Mouse (Mus musculus): ENCODE measurements around the gene Timm50. TPM values are rescaled to one million over a fixed set of nuclear protein-coding genes. Genes with fewer than 3 reads are reported as not detected.

The Timm50 gene
- polyA plus RNA-seq (2016; fragmentation: Nextera tagmentation; extraction: Ambion mirVana): 133 and 136 TPM in 2 replicates

- Histone ChIP-seq H3K9me3 (replicated peaks) (no peaks in the 10 kb centered on the region), H3K9ac (peak within 1 kb of the TSS; percentile 94), H3K27ac (ENCODE audit: poor library complexity, severe bottlenecking) (peak within 1 kb of the TSS; percentile 52), H3K4me2 (peak within 1 kb of the TSS; percentile 92), H3K4me1 (replicated peaks) (peaks cover 11% of the 10 kb centered on the region), H3K36me3 (peaks cover 66% of the 10 kb centered on the region), H3K27me3 (replicated peaks) (no peaks in the 10 kb centered on the region), H3K4me3 (peak within 1 kb of the TSS; percentile 95)
- WGBS: under 1% methylated on average over 45 of the region's 45 CpGs
- peak; percentile 96 for ATAC-seq (ENCODE audit: insufficient number of reproducible peaks, low FRiP score)
These were observed at the start of gene Timm50 for GRCm38 (mm10) chr7:28311926-28312543. Gene Timm50 (minus strand): TSS chr7:28312072.

GRCm38 (mm10) chr7:28360291-28360690 is 48.4 kb upstream of the Timm50 start:
- H3K9me3 ChIP-seq (replicated peaks): no peaks in the 10 kb centered on the region
- WGBS: 75% methylated on average over 6 of the region's 6 CpGs
- peaks cover 66% of the 10 kb centered on the region for H3K36me3 ChIP-seq
- H3K9ac ChIP-seq: no peak overlapping the region
- H3K4me3 ChIP-seq: no peak overlapping the region
- peaks cover 49% of the 10 kb centered on the region for H3K4me1 ChIP-seq (replicated peaks)
- H3K4me2 ChIP-seq: no peak overlapping the region
- H3K27ac ChIP-seq (ENCODE audit: poor library complexity, severe bottlenecking): no peak overlapping the region
- ATAC-seq (ENCODE audit: insufficient number of reproducible peaks, low FRiP score): no peak
- H3K27me3 ChIP-seq (replicated peaks): no peaks in the 10 kb centered on the region

DNA sequence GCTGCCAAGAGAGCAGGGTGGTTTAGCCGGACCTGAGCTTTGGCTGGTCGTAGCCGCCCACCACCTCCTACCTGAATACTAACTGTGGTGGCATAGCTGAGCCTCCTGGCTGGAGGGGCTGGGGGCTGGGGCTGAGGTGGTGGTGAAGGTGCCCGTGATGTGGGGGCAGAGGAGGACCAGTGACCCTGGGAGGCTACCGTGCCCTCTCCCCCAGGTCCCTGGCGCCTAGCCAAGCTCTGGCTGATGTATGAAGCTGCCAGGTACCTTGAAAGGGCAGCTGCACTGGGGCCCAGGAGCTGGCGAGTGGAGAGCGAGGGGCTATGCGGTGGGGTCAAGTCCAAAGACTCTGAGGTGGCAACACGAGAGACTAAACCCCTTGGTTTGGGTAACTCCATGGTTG is 48.0 kb upstream of the Timm50 start:
- ATAC-seq (ENCODE audit: insufficient number of reproducible peaks, low FRiP score): no peak
- Histone ChIP-seq H3K9me3 (replicated peaks) (no peaks in the 10 kb centered on the region), H3K27ac (ENCODE audit: poor library complexity, severe bottlenecking) (no peak overlapping the region), H3K4me1 (replicated peaks) (peaks cover 49% of the 10 kb centered on the region), H3K36me3 (peaks cover 62% of the 10 kb centered on the region), H3K27me3 (replicated peaks) (no peaks in the 10 kb centered on the region), H3K4me3 (no peak overlapping the region), H3K9ac (no peak overlapping the region; the same call in 1 of the 2 replicates), H3K4me2 (no peak overlapping the region)
- 83% methylated on average over 10 of the region's 10 CpGs for WGBS

GRCm38 (mm10) chr7:28358431-28358830 is 46.6 kb upstream of the Timm50 start:
- WGBS: 51% methylated on average over 7 of the region's 7 CpGs
- Histone ChIP-seq H3K27ac (ENCODE audit: poor library complexity, severe bottlenecking) (peak overlapping the region; percentile 90), H3K9ac (peak overlapping the region; percentile 53; the same call in 1 of the 2 replicates), H3K4me3 (no peak overlapping the region), H3K4me1 (replicated peaks) (peaks cover 49% of the 10 kb centered on the region), H3K9me3 (replicated peaks) (no peaks in the 10 kb centered on the region), H3K36me3 (peaks cover 61% of the 10 kb centered on the region), H3K27me3 (replicated peaks) (no peaks in the 10 kb centered on the region), H3K4me2 (peak overlapping the region; percentile 39)
- ATAC-seq (ENCODE audit: insufficient number of reproducible peaks, low FRiP score): no peak; the same call in 1 of the 2 replicates

- Histone ChIP-seq H3K4me3 (no peak overlapping the region), H3K27me3 (replicated peaks) (no peaks in the 10 kb centered on the region), H3K4me1 (replicated peaks) (peaks cover 49% of the 10 kb centered on the region), H3K27ac (ENCODE audit: poor library complexity, severe bottlenecking) (peak overlapping the region; percentile 90), H3K4me2 (peak overlapping the region; percentile 39), H3K9me3 (replicated peaks) (no peaks in the 10 kb centered on the region), H3K9ac (peak overlapping the region; percentile 53), H3K36me3 (peaks cover 63% of the 10 kb centered on the region)
- WGBS: 0% methylated on average over 5 of the region's 5 CpGs
- ATAC-seq (ENCODE audit: insufficient number of reproducible peaks, low FRiP score): no peak; the same call in 1 of the 2 replicates
These were observed 46.1 kb upstream of the Timm50 start for GRCm38 (mm10) chr7:28357984-28358383.

DNA sequence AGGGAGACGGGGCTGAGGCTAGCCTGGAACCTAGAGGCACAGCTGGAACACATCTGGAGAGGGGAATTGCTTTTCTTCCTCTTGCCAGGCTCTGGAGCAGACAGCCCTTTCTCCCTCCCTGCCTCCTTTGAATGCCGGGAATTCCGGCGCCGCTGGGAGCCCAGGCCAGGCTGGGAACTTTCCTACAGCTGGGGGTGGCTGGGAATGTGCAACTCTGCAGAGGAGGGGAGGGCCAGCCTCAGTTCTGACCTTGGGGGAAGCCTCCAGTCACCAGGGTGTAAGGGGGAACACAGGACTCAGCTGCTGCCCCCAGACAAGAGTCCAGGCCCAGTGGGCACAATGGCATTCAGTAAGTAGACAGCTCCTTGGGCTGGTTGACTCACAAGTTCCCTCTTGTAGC is 45.1 kb upstream of the Timm50 start:
- H3K9me3 ChIP-seq (replicated peaks): no peaks in the 10 kb centered on the region
- peaks cover 63% of the 10 kb centered on the region for H3K36me3 ChIP-seq
- ATAC-seq (ENCODE audit: insufficient number of reproducible peaks, low FRiP score): peak; percentile 63
- peak overlapping the region; percentile 39 for H3K4me2 ChIP-seq
- H3K9ac ChIP-seq: peak overlapping the region; percentile 53; the same call in 1 of the 2 replicates
- peak overlapping the region; percentile 90 for H3K27ac ChIP-seq (ENCODE audit: poor library complexity, severe bottlenecking)
- H3K27me3 ChIP-seq (replicated peaks): no peaks in the 10 kb centered on the region
- no peak overlapping the region for H3K4me3 ChIP-seq
- WGBS: 0% methylated on average over 5 of the region's 5 CpGs
- peaks cover 43% of the 10 kb centered on the region for H3K4me1 ChIP-seq (replicated peaks)

DNA sequence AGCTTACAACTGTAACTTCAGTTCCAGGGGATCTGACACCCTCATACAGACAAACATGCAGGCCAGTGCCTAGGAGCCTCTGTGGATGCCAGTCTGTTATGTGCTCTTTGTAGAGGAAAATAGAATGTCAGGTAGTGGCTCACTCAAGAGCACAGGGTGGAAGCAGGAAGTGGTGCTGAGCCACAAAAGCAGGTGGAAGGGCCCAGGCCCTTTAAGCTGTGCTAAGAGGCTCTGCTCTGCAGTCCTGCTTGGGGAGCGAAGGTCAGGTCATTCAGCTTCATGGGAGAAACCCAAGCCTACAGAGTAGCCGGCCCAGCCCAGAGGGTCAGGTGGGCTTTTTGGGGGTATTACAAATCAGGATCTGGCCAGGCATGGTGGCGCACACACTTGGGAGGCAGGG is 43.3 kb upstream of the Timm50 start:
- ATAC-seq (ENCODE audit: insufficient number of reproducible peaks, low FRiP score): no peak

GRCm38 (mm10) chr7:28354596-28354995 is 42.7 kb upstream of the Timm50 start:
- no peak overlapping the region for H3K9ac ChIP-seq
- no peaks in the 10 kb centered on the region for H3K9me3 ChIP-seq (replicated peaks)
- peaks cover 47% of the 10 kb centered on the region for H3K4me1 ChIP-seq (replicated peaks)
- H3K4me2 ChIP-seq: no peak overlapping the region
- H3K27ac ChIP-seq (ENCODE audit: poor library complexity, severe bottlenecking): no peak overlapping the region
- peaks cover 44% of the 10 kb centered on the region for H3K36me3 ChIP-seq
- WGBS: 92% methylated on average over 3 of the region's 3 CpGs
- no peak overlapping the region for H3K4me3 ChIP-seq
- ATAC-seq (ENCODE audit: insufficient number of reproducible peaks, low FRiP score): no peak
- no peaks in the 10 kb centered on the region for H3K27me3 ChIP-seq (replicated peaks)

More for the DNA sequence above, 43.3 kb upstream of the Timm50 start:
- no peaks in the 10 kb centered on the region for H3K27me3 ChIP-seq (replicated peaks)
- WGBS: 90% methylated on average over 3 of the region's 3 CpGs
- peaks cover 49% of the 10 kb centered on the region for H3K4me1 ChIP-seq (replicated peaks)
- no peaks in the 10 kb centered on the region for H3K9me3 ChIP-seq (replicated peaks)
- H3K36me3 ChIP-seq: peaks cover 51% of the 10 kb centered on the region
- H3K4me2 ChIP-seq: no peak overlapping the region
- no peak overlapping the region for H3K4me3 ChIP-seq
- H3K27ac ChIP-seq (ENCODE audit: poor library complexity, severe bottlenecking): no peak overlapping the region
- H3K9ac ChIP-seq: no peak overlapping the region

DNA sequence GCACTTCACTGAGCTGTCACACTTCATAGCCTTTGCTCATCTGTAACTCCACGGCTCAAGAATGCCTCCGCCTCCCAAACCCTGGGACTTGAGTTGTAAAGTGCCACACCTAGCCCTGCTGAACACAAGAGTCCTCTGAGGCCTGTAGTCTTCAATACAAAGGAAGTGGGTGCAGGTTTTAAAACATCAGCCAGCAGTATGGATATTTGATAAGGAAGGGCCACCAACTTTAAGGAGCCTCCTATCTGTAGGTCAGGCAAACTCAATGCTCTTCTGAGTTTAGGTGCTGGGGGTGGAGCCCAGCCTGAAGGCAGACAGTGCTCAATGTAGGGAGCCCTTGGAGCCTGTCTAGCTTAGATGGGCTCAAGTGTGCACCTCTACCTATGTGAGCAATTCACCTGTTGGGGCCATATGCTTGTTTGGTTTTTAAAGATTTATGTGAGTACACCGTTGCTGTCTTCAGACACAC is 42.3 kb upstream of the Timm50 start:
- Histone ChIP-seq H3K27ac (ENCODE audit: poor library complexity, severe bottlenecking) (no peak overlapping the region), H3K4me3 (no peak overlapping the region), H3K4me1 (replicated peaks) (peaks cover 47% of the 10 kb centered on the region), H3K9me3 (replicated peaks) (no peaks in the 10 kb centered on the region), H3K9ac (no peak overlapping the region), H3K36me3 (peaks cover 40% of the 10 kb centered on the region), H3K4me2 (no peak overlapping the region), H3K27me3 (replicated peaks) (no peaks in the 10 kb centered on the region)
- no peak for ATAC-seq (ENCODE audit: insufficient number of reproducible peaks, low FRiP score)
- WGBS: 91% methylated on average over 3 of the region's 3 CpGs

DNA sequence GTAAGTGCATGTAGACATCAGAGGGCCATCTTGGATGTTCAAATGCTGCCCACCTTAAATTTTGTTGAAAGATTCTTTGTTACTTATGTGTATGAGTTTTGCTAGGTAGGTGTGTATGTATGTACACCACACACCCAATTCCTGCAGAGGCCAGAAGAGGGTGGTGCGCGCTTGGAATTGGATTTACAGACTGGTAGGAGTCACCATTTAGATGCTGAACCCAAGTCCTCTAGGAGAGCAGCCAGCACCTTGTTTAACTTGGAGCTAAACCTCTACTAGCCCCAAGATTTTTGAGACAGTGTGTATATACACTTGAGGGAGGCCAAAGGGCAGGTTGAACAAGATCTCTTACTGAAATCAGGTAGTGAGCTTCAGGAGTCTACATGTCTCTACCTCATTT is 41.4 kb upstream of the Timm50 start:
- Histone ChIP-seq H3K9me3 (replicated peaks) (no peaks in the 10 kb centered on the region), H3K4me2 (no peak overlapping the region), H3K27ac (ENCODE audit: poor library complexity, severe bottlenecking) (no peak overlapping the region), H3K4me1 (replicated peaks) (peaks cover 39% of the 10 kb centered on the region), H3K27me3 (replicated peaks) (no peaks in the 10 kb centered on the region), H3K9ac (no peak overlapping the region), H3K4me3 (no peak overlapping the region), H3K36me3 (peaks cover 33% of the 10 kb centered on the region)
- no peak for ATAC-seq (ENCODE audit: insufficient number of reproducible peaks, low FRiP score)
- WGBS: 96% methylated on average over 2 of the region's 2 CpGs

DNA sequence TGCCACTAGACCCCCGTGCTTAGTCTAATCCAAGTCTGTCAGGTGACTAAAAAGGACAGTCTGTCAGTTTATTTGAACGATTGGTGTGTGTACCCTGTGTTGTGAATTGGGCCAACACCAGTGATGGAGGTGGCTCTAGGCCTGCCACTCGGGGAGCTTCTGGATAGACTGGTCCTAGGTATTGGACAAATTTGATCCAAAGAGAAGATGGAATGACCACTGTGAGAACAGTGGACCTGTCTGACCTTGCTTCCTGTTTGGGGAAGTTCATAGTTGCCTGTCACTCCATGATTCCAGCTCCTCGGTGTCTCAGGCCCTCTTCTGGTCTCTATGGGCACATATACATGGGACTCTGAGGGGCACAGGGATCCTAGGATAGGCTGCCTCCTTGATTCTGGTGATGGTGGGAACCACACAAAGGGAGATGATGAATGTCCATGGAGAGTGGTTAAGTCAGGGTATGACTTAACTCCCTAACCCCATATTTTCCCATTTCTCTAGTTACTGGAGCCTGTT is 39.9 kb upstream of the Timm50 start:
- H3K4me1 ChIP-seq (replicated peaks): peaks cover 23% of the 10 kb centered on the region
- WGBS: 35% methylated on average over 4 of the region's 4 CpGs
- H3K4me2 ChIP-seq: peak overlapping the region; percentile 95
- ATAC-seq (ENCODE audit: insufficient number of reproducible peaks, low FRiP score): no peak
- H3K27me3 ChIP-seq (replicated peaks): no peaks in the 10 kb centered on the region
- H3K4me3 ChIP-seq: peak overlapping the region; percentile 94
- H3K27ac ChIP-seq (ENCODE audit: poor library complexity, severe bottlenecking): peak overlapping the region; percentile 33; the same call in 1 of the 2 replicates
- peaks cover 33% of the 10 kb centered on the region for H3K36me3 ChIP-seq
- H3K9ac ChIP-seq: peak overlapping the region; percentile 99
- H3K9me3 ChIP-seq (replicated peaks): no peaks in the 10 kb centered on the region

Data from heart, embryonic 12.5 days (tissue).